20 mouse cellular contexts compared by ENCODE assay signal in the genomic region with DNA sequence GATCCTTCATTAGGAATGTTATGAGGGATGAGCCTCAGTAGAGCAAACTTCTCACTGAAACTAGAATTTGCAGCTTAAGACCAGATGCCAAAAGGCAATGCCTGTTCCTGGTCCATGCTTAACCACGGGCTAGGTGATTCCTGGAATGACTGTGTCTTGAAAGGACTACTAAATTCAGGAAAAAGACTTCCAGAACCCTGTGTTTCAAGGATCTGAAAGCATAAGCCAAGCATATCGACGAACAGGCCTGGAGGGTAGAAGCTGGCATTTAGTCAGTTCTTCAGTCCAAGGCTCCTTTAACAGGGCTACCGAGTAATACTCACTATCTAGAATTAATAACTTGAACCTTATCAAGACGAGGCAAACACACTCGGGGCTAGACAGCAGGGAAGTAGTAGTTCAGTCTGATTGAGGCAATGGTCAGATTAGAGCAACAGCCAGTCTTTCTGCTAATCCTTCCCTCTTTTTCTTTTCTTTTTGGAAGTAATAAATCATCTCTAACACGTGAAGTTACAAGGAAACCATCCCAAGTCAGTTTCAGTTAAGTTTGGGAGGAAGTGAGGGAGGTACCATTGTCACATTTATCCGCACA.
"Had no signal": no experiment of that assay in that cellular context is flagged by ENCODE, and none has a peak within 500 bp of the region (broad histone marks: within the 10 kb centered on the region; RNA-seq: fewer than 3 reads in every experiment).

No protein-coding gene starts in this region.

- H3K27me3 ChIP-seq: kidney, embryonic 15.5 days; lung, embryonic 15.5 days; megakaryocyte, embryonic 14.5 days; midbrain, embryonic 13.5 days; neural tube, embryonic 13.5 days had no signal

- H3K4me1 ChIP-seq: kidney, embryonic 15.5 days; lung, embryonic 15.5 days; midbrain, embryonic 13.5 days; neural tube, embryonic 13.5 days had no signal

- H3K9me3 ChIP-seq: kidney, embryonic 15.5 days; lung, embryonic 15.5 days; megakaryocyte, embryonic 14.5 days; midbrain, embryonic 13.5 days; neural tube, embryonic 13.5 days had no signal

- H3K4me3 ChIP-seq: kidney, embryonic 15.5 days; left cerebral cortex, adult 2 months; lung, embryonic 15.5 days; megakaryocyte, embryonic 14.5 days; midbrain, embryonic 13.5 days; myocyte; neural tube, embryonic 13.5 days had no signal

- H3K9ac ChIP-seq: kidney, embryonic 15.5 days; liver, embryonic 14.5 days; liver, postnatal 0 days; lung, embryonic 15.5 days; midbrain, embryonic 13.5 days; neural tube, embryonic 13.5 days had no signal

- ATAC-seq: liver, postnatal 0 days; midbrain, embryonic 13.5 days; midbrain, embryonic 16.5 days had no signal

- H3K27ac ChIP-seq: kidney, embryonic 15.5 days; left cerebral cortex, adult 2 months; liver, embryonic 14.5 days; lung, embryonic 15.5 days; midbrain, embryonic 13.5 days; neural tube, embryonic 13.5 days had no signal

- DNase-seq: kidney, adult 11 months; kidney, adult 8-10 months; kidney, postnatal 10 days; kidney, postnatal 36 days; layer of hippocampus, postnatal 36 days; liver, postnatal 0 days; lung, postnatal 10 days; lung, postnatal 36 days; thymus, adult 2 months; thymus, postnatal 14 days; thymus, postnatal 4 days had no signal

- H3K4me2 ChIP-seq: kidney, embryonic 15.5 days; lung, embryonic 15.5 days; midbrain, embryonic 13.5 days; neural tube, embryonic 13.5 days had no signal

- H3K36me3 ChIP-seq: kidney, embryonic 15.5 days; lung, embryonic 15.5 days; midbrain, embryonic 13.5 days; neural tube, embryonic 13.5 days had no signal
